Mouse (Mus musculus): ENCODE data around the gene Gm13889.

DNA sequence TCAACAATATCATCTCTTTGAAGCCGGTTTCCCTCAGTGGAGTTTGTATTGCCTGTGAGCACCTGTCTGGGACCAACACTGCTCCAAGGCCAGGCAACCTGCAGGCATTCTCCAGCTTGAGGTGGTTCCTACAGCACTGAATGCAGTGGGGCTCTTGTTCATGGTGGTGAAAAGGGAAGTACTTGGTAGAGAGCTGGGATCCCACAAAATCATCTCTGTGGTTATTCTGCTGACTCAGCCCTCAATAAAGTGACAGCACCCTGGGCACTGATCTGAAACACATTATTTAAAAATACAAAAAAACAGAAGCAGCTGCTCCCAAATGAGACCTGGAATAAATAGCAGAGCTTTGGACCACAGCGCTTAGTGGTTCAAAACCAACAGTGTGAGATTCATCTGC, 31.4 kb upstream of the Gm13889 start:
- TF ChIP-seq CTCF (IDR thresholded peaks at IDR 0.05; ENCODE audit: low read depth, low read length) (no peak), POLR2A (IDR thresholded peaks at IDR 0.05; ENCODE audit: extremely low read depth, insufficient read depth, low read length) (no peak)
